Comparison of ENCODE assay signal across 8 mouse cellular contexts in the genomic region with DNA sequence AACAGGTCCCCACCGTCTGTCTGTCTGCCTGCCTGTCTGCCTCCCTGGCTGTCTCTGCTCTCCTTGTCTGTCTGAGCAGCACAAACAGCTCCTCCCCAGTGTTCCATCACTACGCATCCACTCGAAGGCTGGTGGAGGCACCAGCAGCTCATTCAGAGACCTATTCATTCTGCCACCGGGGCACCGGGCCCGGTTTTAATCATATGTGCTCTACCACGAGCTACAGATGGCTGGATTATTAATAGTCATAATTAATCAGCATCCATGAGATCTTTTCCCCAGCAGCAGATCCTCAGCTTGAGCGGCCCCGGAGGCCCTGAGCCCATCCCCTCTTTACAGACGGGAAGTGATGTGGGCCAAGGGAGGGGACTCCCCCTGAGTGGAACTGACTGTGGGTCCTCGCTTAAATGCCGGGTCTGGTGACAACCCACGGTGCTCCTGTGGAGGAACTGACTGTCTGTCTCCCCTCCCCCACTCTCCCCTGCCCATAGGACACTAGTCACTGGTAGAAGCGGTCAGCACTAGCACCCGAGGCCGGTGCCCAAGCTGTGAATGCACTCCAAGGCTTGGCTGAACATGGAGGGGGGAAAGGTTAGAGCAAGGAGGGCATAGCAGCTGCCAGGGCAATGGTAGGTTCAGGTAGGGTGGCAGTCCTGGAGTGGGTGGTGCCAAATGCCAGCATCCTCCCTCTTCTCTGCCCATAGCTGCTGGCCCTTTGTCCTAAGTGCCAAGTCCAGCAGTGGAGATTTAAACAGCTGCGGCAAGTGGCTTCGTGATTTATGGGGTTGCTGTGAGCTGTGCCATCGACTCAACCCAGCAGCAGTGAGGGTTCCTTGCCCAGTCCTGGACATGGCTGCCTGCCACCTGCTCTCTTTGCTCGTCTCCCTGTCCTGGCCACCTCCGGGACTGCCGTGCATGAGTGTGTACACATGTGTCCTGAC. TPM values are rescaled to one million over a fixed set of nuclear protein-coding genes. Genes with fewer than 3 reads are reported as not detected.
A peak's percentile ranks its signal among the peaks of the same experiment; 100 is the strongest.
DNase-seq lines count a peak whose midpoint lies in the region; ATAC-seq and TF ChIP-seq lines count a peak whose summit lies in the region.

No protein-coding gene starts in this region.

- dilution Hi-C loops in CH12.LX (cut with MboI; ENCODE audit: extremely low pct_ligation_motif_present, extremely low pct_unique_long_range_greater_than_20kb, low sequenced_read_pairs): no loop called here

- H3K9me3 ChIP-seq in CH12.LX (replicated peaks; ENCODE audit: low read length): no peaks in the 10 kb centered on the region
- no peaks in the 10 kb centered on the region for H3K9me3 ChIP-seq in forebrain, embryonic 16.5 days (ENCODE audit: control insufficient read depth, low read length)
- H3K9me3 ChIP-seq in kidney, postnatal 0 days (replicated peaks; ENCODE audit: low read length): no peaks in the 10 kb centered on the region
- no peaks in the 10 kb centered on the region for H3K9me3 ChIP-seq in midbrain, embryonic 14.5 days (ENCODE audit: control insufficient read depth, low read length)

- TF ChIP-seq EP300 in heart, adult 2 months (IDR thresholded peaks at IDR 0.05; ENCODE audit: insufficient read depth, low read depth, low read length): no peak
- peak; percentile 23; the same call in 1 of the 2 replicates for TF ChIP-seq EP300 in CH12.LX (IDR thresholded peaks at IDR 0.05; ENCODE audit: low read length)

- WGBS in heart, adult 2 months: 38% methylated on average over 22 of the region's 22 CpGs
- WGBS in forebrain, embryonic 16.5 days: 41% methylated on average over 22 of the region's 22 CpGs
- 41% methylated on average over 22 of the region's 22 CpGs for WGBS in kidney, postnatal 0 days
- 41% methylated on average over 22 of the region's 22 CpGs for WGBS in midbrain, embryonic 14.5 days

- in situ Hi-C loops in CH12.LX (cut with MboI; ENCODE audit: low pct_ligation_motif_present, low pct_unique_long_range_greater_than_20kb, low sequenced_read_pairs): no loop called here

- H3K4me1 ChIP-seq in heart, adult 2 months (ENCODE audit: control insufficient read depth, insufficient read depth, low read length): peaks cover 79% of the 10 kb centered on the region
- H3K4me1 ChIP-seq in CH12.LX (ENCODE audit: control insufficient read depth in 1 of 2, insufficient read depth in 2 of 2): peaks cover 77 to 98% of the 10 kb centered on the region in 2 experiments
- peaks cover 74% of the 10 kb centered on the region for H3K4me1 ChIP-seq in forebrain, embryonic 16.5 days (replicated peaks; ENCODE audit: control insufficient read depth, insufficient read depth, low read length)
- peaks cover 59% of the 10 kb centered on the region for H3K4me1 ChIP-seq in kidney, postnatal 0 days (replicated peaks; ENCODE audit: insufficient read depth, low read length)
- H3K4me1 ChIP-seq in midbrain, embryonic 14.5 days (ENCODE audit: control insufficient read depth, insufficient read depth, low read length): peaks cover 89% of the 10 kb centered on the region

- H3K27me3 ChIP-seq in heart, adult 2 months (ENCODE audit: control insufficient read depth, insufficient read depth, low read length): no peaks in the 10 kb centered on the region
- H3K27me3 ChIP-seq in CH12.LX (replicated peaks): no peaks in the 10 kb centered on the region
- no peaks in the 10 kb centered on the region for H3K27me3 ChIP-seq in forebrain, embryonic 16.5 days (replicated peaks; ENCODE audit: control insufficient read depth, insufficient read depth, low read length)
- no peaks in the 10 kb centered on the region for H3K27me3 ChIP-seq in kidney, postnatal 0 days (ENCODE audit: insufficient read depth, low read length)
- H3K27me3 ChIP-seq in midbrain, embryonic 14.5 days (ENCODE audit: control insufficient read depth, insufficient read depth, low read length): no peaks in the 10 kb centered on the region

- no peak overlapping the region for H3K4me3 ChIP-seq in heart, adult 2 months
- peak overlapping the region in 1 of 3 experiments; percentile 5 for H3K4me3 ChIP-seq in CH12.LX (replicated peaks in 1 of 3; ENCODE audit: low read depth in 2 of 3, low read length in 2 of 3, poor library complexity in 1 of 3)
- no peak overlapping the region for H3K4me3 ChIP-seq in forebrain, embryonic 16.5 days (replicated peaks; ENCODE audit: low read length)
- H3K4me3 ChIP-seq in kidney, postnatal 0 days (replicated peaks; ENCODE audit: low read depth, low read length): no peak overlapping the region
- no peak overlapping the region for H3K4me3 ChIP-seq in midbrain, embryonic 14.5 days (replicated peaks; ENCODE audit: low read depth, low read length)

- no peak for TF ChIP-seq CTCF in heart, adult 2 months (IDR thresholded peaks at IDR 0.05)
- TF ChIP-seq CTCF in CH12.LX (conservative IDR thresholded peaks at IDR 0.05 in 1 of 2, IDR thresholded peaks at IDR 0.05 in 1 of 2; ENCODE audit: low read depth in 2 of 2, low read length in 2 of 2): no peak
- TF ChIP-seq CTCF in kidney, postnatal 0 days (IDR thresholded peaks at IDR 0.05; ENCODE audit: low read depth): no peak

- H3K27ac ChIP-seq in heart, adult 2 months: peak overlapping the region; percentile 31
- H3K27ac ChIP-seq in CH12.LX (ENCODE audit: insufficient read depth, low read depth): peak overlapping the region; percentile 47
- peak overlapping the region; percentile 87 for H3K27ac ChIP-seq in forebrain, embryonic 16.5 days (ENCODE audit: low read length)
- H3K27ac ChIP-seq in kidney, postnatal 0 days: peak overlapping the region; percentile 48; the same call in 1 of the 2 replicates
- peak overlapping the region; percentile 80 for H3K27ac ChIP-seq in midbrain, embryonic 14.5 days (replicated peaks; ENCODE audit: low read depth, low read length)

- peaks cover 4% of the 10 kb centered on the region; the same call in 1 of the 2 replicates for H3K36me3 ChIP-seq in heart, adult 2 months (ENCODE audit: control insufficient read depth, insufficient read depth, low read length)
- peaks cover 0 to 17% of the 10 kb centered on the region in 2 experiments for H3K36me3 ChIP-seq in CH12.LX (replicated peaks in 1 of 2; ENCODE audit: control insufficient read depth in 1 of 2, insufficient read depth in 1 of 2, low read length in 1 of 2)
- H3K36me3 ChIP-seq in forebrain, embryonic 16.5 days (ENCODE audit: control insufficient read depth, insufficient read depth): no peaks in the 10 kb centered on the region
- H3K36me3 ChIP-seq in kidney, postnatal 0 days (ENCODE audit: insufficient read depth, low read length): no peaks in the 10 kb centered on the region
- no peaks in the 10 kb centered on the region for H3K36me3 ChIP-seq in midbrain, embryonic 14.5 days (ENCODE audit: control insufficient read depth, insufficient read depth, low read length)

- no peak for DNase-seq in heart, adult 2 months
- DNase-seq in heart, postnatal 25 days (ENCODE audit: low spot score): no peak
- no peak for DNase-seq in CH12.LX (ENCODE audit: extremely low read depth)
- peak; percentile 67 for DNase-seq in kidney, postnatal 0 days (ENCODE audit: low spot score)
- peak; percentile 63 for DNase-seq in midbrain, embryonic 14.5 days
- no peak for DNase-seq in embryo, embryonic 10 days (ENCODE audit: low spot score)
- DNase-seq in left cerebral cortex, adult 9 months (ENCODE audit: low spot score in 2 of 2): no peak

- H3K4me2 ChIP-seq in CH12.LX (ENCODE audit: insufficient read depth, low read depth, poor library complexity, severe bottlenecking): peak overlapping the region; percentile 52
- H3K4me2 ChIP-seq in forebrain, embryonic 16.5 days (ENCODE audit: low read length): peak overlapping the region; percentile 1; the same call in 1 of the 2 replicates
- no peak overlapping the region for H3K4me2 ChIP-seq in kidney, postnatal 0 days (ENCODE audit: low read length)
- peak overlapping the region; percentile 27 for H3K4me2 ChIP-seq in midbrain, embryonic 14.5 days (ENCODE audit: low read length)

- ATAC-seq in forebrain, embryonic 16.5 days: peak; percentile 57
- peak; percentile 41 for ATAC-seq in kidney, postnatal 0 days (replicated peaks; ENCODE audit: low FRiP score, low read depth)
- ATAC-seq in midbrain, embryonic 14.5 days (ENCODE audit: low FRiP score, low TSS enrichment): peak; percentile 38; the same call in 1 of the 2 replicates

- no peak for TF ChIP-seq RAD21 in CH12.LX (IDR thresholded peaks at IDR 0.05; ENCODE audit: low read depth, low read length)

- TF ChIP-seq POLR2A in heart, adult 2 months (IDR thresholded peaks at IDR 0.05; ENCODE audit: insufficient read depth, low read depth, low read length): no peak
- no peak for TF ChIP-seq POLR2A in CH12.LX (IDR thresholded peaks at IDR 0.05; ENCODE audit: low read depth, low read length)

- no peak overlapping the region for H3K9ac ChIP-seq in heart, adult 2 months (ENCODE audit: low read depth, low read length)
- H3K9ac ChIP-seq in CH12.LX (ENCODE audit: insufficient read depth, low read depth): peak overlapping the region; percentile 10
- peak overlapping the region; percentile 39; the same call in 1 of the 2 replicates for H3K9ac ChIP-seq in forebrain, embryonic 16.5 days (replicated peaks; ENCODE audit: low read depth, low read length)
- H3K9ac ChIP-seq in kidney, postnatal 0 days (ENCODE audit: low read depth, low read length): no peak overlapping the region
- peak overlapping the region; percentile 39; the same call in 1 of the 2 replicates for H3K9ac ChIP-seq in midbrain, embryonic 14.5 days (replicated peaks; ENCODE audit: low read length)

- intact Hi-C loops in heart, adult 2 months (cut with DNase I): no loop called here
- intact Hi-C loops in heart, postnatal 25 days (cut with DNase I): no loop called here

- peaks cover 17% of the 10 kb centered on the region for H3K79me2 ChIP-seq in heart, adult 2 months (replicated peaks; ENCODE audit: control insufficient read depth, insufficient read depth, low read length)
- H3K79me2 ChIP-seq in CH12.LX (replicated peaks; ENCODE audit: control insufficient read depth, extremely low read depth, insufficient read depth, poor library complexity, severe bottlenecking): peaks cover 37% of the 10 kb centered on the region

TF ChIP-seq in CH12.LX, 34 proteins besides CTCF, POLR2A, EP300 and RAD21 (continues in another document):
- TF ChIP-seq ZC3H11A (IDR thresholded peaks at IDR 0.05; ENCODE audit: low read depth, low read length): no peak
- TF ChIP-seq JUND (conservative IDR thresholded peaks at IDR 0.05; ENCODE audit: low read depth, low read length): no peak
- TF ChIP-seq MEF2A (IDR thresholded peaks at IDR 0.05; ENCODE audit: borderline replicate concordance, low read depth, low read length): peak; percentile 44; the same call in 1 of the 2 replicates
- TF ChIP-seq IRF4 (IDR thresholded peaks at IDR 0.05; ENCODE audit: low read depth, low read length): no peak

RNA-seq across cellular contexts. Expression of a gene that starts 34.6 kb away (rescaled TPM):
- total RNA-seq in heart, adult 2 months (2021): 10 to 100 TPM; 40.7 to 42.0 TPM
- polyA plus RNA-seq in heart, adult 2 months (2012; rRNA removed): 21.8 and 27.1 TPM in 2 replicates
- 10 to 100 TPM; 40.2 to 49.9 TPM for total RNA-seq in heart, postnatal 25 days (2021)
- total RNA-seq in CH12.LX (2012; rRNA removed): 9.6 and 11.1 TPM in 2 replicates
- 2.0 and 3.7 TPM in 2 replicates for total RNA-seq in CH12.LX (2014; rRNA removed)
- 31.9 and 45.8 TPM in 2 replicates for polyA plus RNA-seq in CH12.LX (2012; ENCODE audit: insufficient read length, low read depth)
- polyA plus RNA-seq in forebrain, embryonic 16.5 days (2015; fragmentation: Nextera tagmentation; extraction: Ambion mirVana): 52.6 and 56.6 TPM in 2 replicates
- 25.0 and 26.6 TPM in 2 replicates for polyA plus RNA-seq in kidney, postnatal 0 days (2015; fragmentation: Nextera tagmentation; extraction: Ambion mirVana)
- 73.1 and 91.0 TPM in 2 replicates for polyA plus RNA-seq in midbrain, embryonic 14.5 days (2014; fragmentation: Nextera tagmentation; extraction: Ambion mirVana)

Comparison
In these comparisons a context has a peak if more than half of its experiments do, and no peak if none do; other contexts are left out.
1. DNase-seq: peak in kidney, postnatal 0 days (single experiment) and midbrain, embryonic 14.5 days (single experiment); none in heart, adult 2 months (0 of 2), heart, postnatal 25 days (single experiment), CH12.LX (single experiment), embryo, embryonic 10 days (single experiment) and left cerebral cortex, adult 9 months (0 of 2).
2. H3K27ac ChIP-seq: peak in every context shown above with its lines; median percentile 87 in forebrain, embryonic 16.5 days; 80 in midbrain, embryonic 14.5 days; 48 in kidney, postnatal 0 days; 47 in CH12.LX; 31 in heart, adult 2 months.
3. H3K9ac ChIP-seq: peak in CH12.LX (single experiment), forebrain, embryonic 16.5 days (single experiment) and midbrain, embryonic 14.5 days (single experiment); none in heart, adult 2 months (single experiment) and kidney, postnatal 0 days (single experiment).
4. Peak in every context shown above with its lines, with median percentiles within 50 percentile points of each other: ATAC-seq.